Mouse (Mus musculus): ENCODE measurements around the gene Phospho2. TPM values are rescaled to one million over a fixed set of nuclear protein-coding genes. Genes with fewer than 3 reads are reported as not detected.

Phospho2 gene
- total and polyA plus RNA-seq, 3 experiments, result 11.1 to 20.1 (median 14.4) TPM

- Histone ChIP-seq H3K36me3 (replicated peaks in 1 of 2; ENCODE audit: control insufficient read depth in 1 of 2, insufficient read depth in 1 of 2, low read length in 1 of 2) (peaks cover 0 to 14% of the 10 kb centered on the region in 2 experiments), H3K27me3 (replicated peaks) (no peaks in the 10 kb centered on the region), H3K4me3 (replicated peaks in 1 of 3; ENCODE audit: low read depth in 2 of 3, low read length in 2 of 3, poor library complexity in 1 of 3) (no peak overlapping the region), H3K27ac (ENCODE audit: insufficient read depth, low read depth) (no peak overlapping the region), H3K4me1 (ENCODE audit: control insufficient read depth in 1 of 2, insufficient read depth in 2 of 2) (no peaks in the 10 kb centered on the region), H3K9me3 (replicated peaks; ENCODE audit: low read length) (no peaks in the 10 kb centered on the region), H3K4me2 (ENCODE audit: insufficient read depth, low read depth, poor library complexity, severe bottlenecking) (no peak overlapping the region), H3K9ac (ENCODE audit: insufficient read depth, low read depth) (no peak overlapping the region), H3K79me2 (replicated peaks; ENCODE audit: control insufficient read depth, extremely low read depth, insufficient read depth, poor library complexity, severe bottlenecking) (no peaks in the 10 kb centered on the region)
- in situ Hi-C loops (cut with MboI; ENCODE audit: low pct_ligation_motif_present, low pct_unique_long_range_greater_than_20kb, low sequenced_read_pairs), result no loop called here
- TF ChIP-seq RCOR1 (conservative IDR thresholded peaks at IDR 0.05; ENCODE audit: low read depth, low read length), result no peak
- TF ChIP-seq ZNF384 (IDR thresholded peaks at IDR 0.05; ENCODE audit: low read depth, low read length), result no peak
- no peak for DNase-seq (ENCODE audit: extremely low read depth)
- dilution Hi-C loops (cut with MboI; ENCODE audit: extremely low pct_ligation_motif_present, extremely low pct_unique_long_range_greater_than_20kb, low sequenced_read_pairs), result no loop called here
Observed at GRCm38 (mm10) chr2:69764716-69765115, 24.7 kb upstream of the Phospho2 start.

DNA sequence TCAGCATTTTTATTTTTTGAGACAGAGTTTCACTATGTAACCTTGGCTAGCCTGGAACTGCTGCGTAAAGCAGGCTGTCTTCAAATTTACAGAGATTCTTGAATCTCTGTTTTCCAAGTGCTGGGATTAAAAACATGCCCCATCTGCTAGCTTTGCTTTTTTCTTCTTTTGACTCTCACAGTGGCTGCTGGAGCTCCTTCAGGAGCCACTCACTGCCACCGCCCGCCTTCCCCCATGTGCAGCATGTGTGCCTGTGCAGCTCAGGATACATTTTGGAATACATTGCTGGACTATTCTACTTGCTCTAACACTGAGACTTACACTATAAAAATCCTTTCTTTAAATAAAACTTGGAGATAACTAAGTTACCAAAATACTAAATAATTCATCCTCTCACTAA, 16.1 kb upstream of the Phospho2 start:
- no peak for DNase-seq (ENCODE audit: extremely low read depth)
- no peaks in the 10 kb centered on the region for H3K79me2 ChIP-seq (replicated peaks; ENCODE audit: control insufficient read depth, extremely low read depth, insufficient read depth, poor library complexity, severe bottlenecking)
- in situ Hi-C loops (cut with MboI; ENCODE audit: low pct_ligation_motif_present, low pct_unique_long_range_greater_than_20kb, low sequenced_read_pairs) (no loop called here), dilution Hi-C loops (cut with MboI; ENCODE audit: extremely low pct_ligation_motif_present, extremely low pct_unique_long_range_greater_than_20kb, low sequenced_read_pairs) (no loop called here)
- H3K4me3 ChIP-seq (replicated peaks in 1 of 3; ENCODE audit: low read depth in 2 of 3, low read length in 2 of 3, poor library complexity in 1 of 3), result no peak overlapping the region
- H3K4me1 ChIP-seq (ENCODE audit: control insufficient read depth in 1 of 2, insufficient read depth in 2 of 2), result peaks cover under 1 to 13% of the 10 kb centered on the region in 2 experiments; a peak in 3 of 4 replicates
- no peaks in the 10 kb centered on the region for H3K27me3 ChIP-seq (replicated peaks)
- peaks cover 2 to 27% of the 10 kb centered on the region in 2 experiments for H3K36me3 ChIP-seq (replicated peaks in 1 of 2; ENCODE audit: control insufficient read depth in 1 of 2, insufficient read depth in 1 of 2, low read length in 1 of 2)
- H3K27ac ChIP-seq (ENCODE audit: insufficient read depth, low read depth), result no peak overlapping the region
- no peak overlapping the region for H3K4me2 ChIP-seq (ENCODE audit: insufficient read depth, low read depth, poor library complexity, severe bottlenecking)
- H3K9me3 ChIP-seq (replicated peaks; ENCODE audit: low read length), result peaks cover 7% of the 10 kb centered on the region
- no peak for TF ChIP-seq CHD1 (IDR thresholded peaks at IDR 0.05; ENCODE audit: low read depth, low read length)
- no peak for TF ChIP-seq JUN (IDR thresholded peaks at IDR 0.05; ENCODE audit: insufficient read depth, low read depth, low read length)
- TF ChIP-seq NELFE (IDR thresholded peaks at IDR 0.05; ENCODE audit: low read depth, low read length), result no peak
- TF ChIP-seq ZNF384 (IDR thresholded peaks at IDR 0.05; ENCODE audit: low read depth, low read length), result no peak
- TF ChIP-seq UBTF (IDR thresholded peaks at IDR 0.05; ENCODE audit: low read depth, low read length), result no peak
- TF ChIP-seq SMC3 (IDR thresholded peaks at IDR 0.05; ENCODE audit: low read depth, low read length), result no peak
- no peak for TF ChIP-seq MAX (IDR thresholded peaks at IDR 0.05; ENCODE audit: low read length)
- no peak for TF ChIP-seq RCOR1 (conservative IDR thresholded peaks at IDR 0.05; ENCODE audit: low read depth, low read length)
- no peak for TF ChIP-seq PAX5 (IDR thresholded peaks at IDR 0.05; ENCODE audit: low read length)
- no peak for TF ChIP-seq ELF1 (IDR thresholded peaks at IDR 0.05; ENCODE audit: low read depth, low read length)
- no peak for TF ChIP-seq BHLHE40 (IDR thresholded peaks at IDR 0.05; ENCODE audit: low read depth, low read length)
- TF ChIP-seq MAFK (IDR thresholded peaks at IDR 0.05; ENCODE audit: insufficient replicate concordance, low read length), result no peak
- no peak for TF ChIP-seq IRF4 (IDR thresholded peaks at IDR 0.05; ENCODE audit: low read depth, low read length)
- TF ChIP-seq EP300 (IDR thresholded peaks at IDR 0.05; ENCODE audit: low read length), result no peak
- TF ChIP-seq MAZ (IDR thresholded peaks at IDR 0.05; ENCODE audit: low read depth, low read length), result no peak
- no peak for TF ChIP-seq ZMIZ1 (IDR thresholded peaks at IDR 0.05; ENCODE audit: low read depth, low read length)
- no peak for TF ChIP-seq MEF2A (IDR thresholded peaks at IDR 0.05; ENCODE audit: borderline replicate concordance, low read depth, low read length)
- TF ChIP-seq MYC (IDR thresholded peaks at IDR 0.05; ENCODE audit: low read depth, low read length), result no peak
- H3K9ac ChIP-seq (ENCODE audit: insufficient read depth, low read depth), result no peak overlapping the region

Data from CH12.LX (cell line).